Mouse (Mus musculus) splenic B cell, adult 2 months (primary cell): ENCODE data around the gene Farsa.

Experiments used
- DNase-seq: peaks from one replicate; pipeline ENCODE4 v3.0.0-alpha.2; 2011; ENCODE audit warnings: low read depth, low spot score
- H3K27me3 ChIP-seq: 2 replicates; pipeline ENCODE4 v1.6.1; 2012; ENCODE audit warnings: mild to moderate bottlenecking, low read length, moderate library complexity, mixed read lengths; ENCODE audit not compliant: control insufficient read depth, poor library complexity, insufficient read depth, severe bottlenecking
- H3K36me3 ChIP-seq: 2 replicates; pipeline ENCODE4 v1.6.1; 2012; ENCODE audit warnings: mild to moderate bottlenecking, low read length, moderate library complexity, mixed read lengths; ENCODE audit not compliant: control insufficient read depth, poor library complexity, insufficient read depth, severe bottlenecking

Farsa gene

DNA sequence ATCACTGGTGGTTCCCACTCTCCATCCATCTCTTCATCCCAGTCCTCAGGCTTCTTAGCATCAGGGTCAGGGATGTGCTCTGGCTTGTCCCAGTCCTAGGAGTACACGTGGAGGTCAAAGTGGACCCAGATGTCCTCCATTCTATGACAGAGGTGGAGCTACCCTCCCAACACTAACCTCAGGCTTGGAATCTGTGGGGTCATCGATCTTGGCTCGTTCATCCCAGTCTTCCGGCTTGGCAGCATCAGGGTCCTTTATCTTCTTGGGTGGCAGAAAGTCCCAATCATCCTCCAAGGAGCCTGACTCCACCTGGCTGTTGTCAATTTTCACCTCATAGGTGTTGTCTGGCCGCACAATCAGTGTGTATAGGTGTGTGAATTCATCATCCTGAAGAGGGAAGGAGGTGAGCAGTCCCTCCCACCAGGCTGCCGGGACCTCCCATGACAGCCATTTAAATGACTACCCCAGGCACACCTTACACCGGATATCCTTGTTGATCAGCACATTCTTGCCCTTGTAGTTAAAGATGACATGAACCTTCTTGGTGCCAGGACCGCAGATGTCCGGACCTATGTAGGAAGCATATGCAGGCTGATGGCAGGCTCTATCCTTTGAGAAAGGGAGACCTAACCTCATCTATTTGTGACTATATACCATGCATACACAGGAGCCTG, 12.3 kb upstream of the Farsa start:
- no peaks in the 10 kb centered on the region for H3K27me3 ChIP-seq
- H3K36me3 ChIP-seq: peaks cover 28% of the 10 kb centered on the region
- no peak for DNase-seq

GRCm38 (mm10) chr8:84845355-84846093, 11.3 kb upstream of the Farsa start:
- DNase-seq: peak; percentile 48
- H3K36me3 ChIP-seq: peaks cover 28% of the 10 kb centered on the region
- H3K27me3 ChIP-seq: no peaks in the 10 kb centered on the region

- DNase-seq: no peak
- H3K27me3 ChIP-seq: no peaks in the 10 kb centered on the region
- H3K36me3 ChIP-seq: peaks cover 28% of the 10 kb centered on the region
These were observed 10.6 kb upstream of the Farsa start for GRCm38 (mm10) chr8:84846094-84846721.

DNA sequence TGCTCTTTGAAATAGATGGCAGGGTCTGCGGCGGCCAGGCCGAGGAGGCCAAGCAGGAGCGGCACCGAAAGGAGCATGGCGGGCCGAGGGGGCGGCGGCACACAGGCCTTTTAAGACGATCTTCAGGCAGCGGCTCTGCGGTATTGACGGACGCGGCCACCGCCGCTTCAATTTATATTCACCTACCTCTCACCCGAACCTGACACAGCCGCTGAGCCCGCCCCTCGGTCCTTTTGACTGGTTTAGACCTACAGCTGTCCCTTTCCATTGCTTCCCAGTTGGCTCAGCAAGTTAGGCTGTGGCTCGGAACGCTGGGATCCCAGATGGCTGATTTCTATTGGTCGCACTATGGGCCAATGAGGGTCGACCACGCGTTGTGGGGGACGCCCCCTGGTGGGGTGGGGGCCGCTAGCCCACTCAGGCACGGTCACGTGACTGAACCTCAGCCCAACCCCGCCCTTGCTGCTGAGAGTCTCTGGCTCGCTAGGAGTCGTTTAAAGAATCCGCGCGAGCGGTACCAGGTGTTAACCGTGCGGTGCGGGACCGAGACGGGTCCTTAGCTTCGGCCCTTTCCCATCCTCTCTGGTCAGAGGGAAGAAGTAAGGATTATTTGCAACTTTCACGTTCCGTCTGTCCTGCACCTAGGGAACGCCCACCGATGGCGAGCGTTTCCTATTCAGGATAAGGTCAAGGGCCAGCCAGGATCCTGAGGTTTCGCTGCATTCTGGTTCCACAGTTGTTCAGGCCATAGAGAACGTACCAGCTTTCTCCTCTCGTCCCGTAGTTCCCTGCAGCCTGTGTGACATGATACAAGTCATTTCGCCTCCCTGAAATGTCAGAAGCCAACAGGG, 9.8 kb upstream of the Farsa start, which contains the start of gene Calr:
Gene Calr, minus strand, starts transcription at position 213 of the 851 bp plus-strand sequence.
- Histone ChIP-seq H3K27me3 (no peaks in the 10 kb centered on the region), H3K36me3 (peaks cover 25% of the 10 kb centered on the region)
- peak; percentile 100 for DNase-seq

DNA sequence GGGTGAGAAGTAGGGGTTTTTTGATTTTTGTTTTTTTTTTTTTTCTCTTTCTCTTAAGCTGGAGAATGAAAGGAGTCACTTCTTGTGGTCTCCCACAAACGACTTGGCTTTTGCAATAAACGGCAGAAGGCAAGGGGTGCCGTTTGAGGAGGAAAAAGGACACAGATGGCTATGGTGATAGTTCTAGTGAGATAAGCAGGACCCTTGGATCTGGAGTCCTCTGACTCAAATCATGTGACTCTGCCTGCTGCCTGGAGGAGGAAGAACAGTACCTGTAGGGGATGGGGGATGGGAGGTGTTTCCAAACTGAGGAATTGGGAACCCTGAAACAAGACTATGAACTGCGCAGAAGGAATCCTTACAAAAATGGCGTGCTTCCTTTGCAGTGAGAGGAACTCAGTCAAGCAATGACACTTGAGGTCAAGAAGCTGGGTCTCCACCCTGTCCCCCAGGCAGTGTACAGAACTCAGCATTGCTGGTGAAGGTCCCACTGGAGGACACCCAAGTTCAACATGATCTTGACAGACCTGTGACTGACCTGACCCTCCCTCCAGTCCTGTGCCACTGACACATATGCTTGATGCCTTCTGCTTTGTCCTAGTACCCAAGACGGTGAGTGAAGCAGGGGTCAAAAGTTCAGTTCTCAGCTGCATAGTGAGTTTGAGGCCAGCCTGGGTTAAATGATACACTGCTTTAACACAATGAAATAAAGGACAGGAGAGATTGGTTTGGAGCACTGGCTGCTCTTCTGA, 8.9 kb upstream of the Farsa start:
- Histone ChIP-seq H3K27me3 (no peaks in the 10 kb centered on the region), H3K36me3 (peaks cover 18% of the 10 kb centered on the region)
- peak; percentile 27 for DNase-seq

DNA sequence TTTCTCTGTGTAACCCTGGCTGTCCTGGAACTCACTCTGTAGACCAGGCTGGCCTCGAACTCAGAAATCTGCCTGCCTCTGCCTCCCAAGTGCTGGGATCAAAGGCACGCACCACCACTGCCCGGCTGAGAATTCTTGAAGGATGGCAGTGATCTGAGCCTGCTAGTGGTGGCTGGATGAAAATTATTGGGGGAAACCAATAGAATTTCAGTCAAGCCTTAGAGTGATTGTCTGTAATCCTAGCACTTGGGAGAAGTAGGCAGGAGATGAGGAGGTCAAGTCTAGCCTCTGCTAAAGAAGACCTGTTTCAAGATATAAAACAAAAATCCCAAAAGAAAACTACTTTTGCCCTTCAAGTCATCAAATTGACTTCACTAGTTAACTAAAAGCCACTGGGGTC, 355 bp upstream of the Farsa start:
- Histone ChIP-seq H3K36me3 (peaks cover 5% of the 10 kb centered on the region; the same call in 1 of the 2 replicates), H3K27me3 (no peaks in the 10 kb centered on the region)
- DNase-seq: no peak

DNA sequence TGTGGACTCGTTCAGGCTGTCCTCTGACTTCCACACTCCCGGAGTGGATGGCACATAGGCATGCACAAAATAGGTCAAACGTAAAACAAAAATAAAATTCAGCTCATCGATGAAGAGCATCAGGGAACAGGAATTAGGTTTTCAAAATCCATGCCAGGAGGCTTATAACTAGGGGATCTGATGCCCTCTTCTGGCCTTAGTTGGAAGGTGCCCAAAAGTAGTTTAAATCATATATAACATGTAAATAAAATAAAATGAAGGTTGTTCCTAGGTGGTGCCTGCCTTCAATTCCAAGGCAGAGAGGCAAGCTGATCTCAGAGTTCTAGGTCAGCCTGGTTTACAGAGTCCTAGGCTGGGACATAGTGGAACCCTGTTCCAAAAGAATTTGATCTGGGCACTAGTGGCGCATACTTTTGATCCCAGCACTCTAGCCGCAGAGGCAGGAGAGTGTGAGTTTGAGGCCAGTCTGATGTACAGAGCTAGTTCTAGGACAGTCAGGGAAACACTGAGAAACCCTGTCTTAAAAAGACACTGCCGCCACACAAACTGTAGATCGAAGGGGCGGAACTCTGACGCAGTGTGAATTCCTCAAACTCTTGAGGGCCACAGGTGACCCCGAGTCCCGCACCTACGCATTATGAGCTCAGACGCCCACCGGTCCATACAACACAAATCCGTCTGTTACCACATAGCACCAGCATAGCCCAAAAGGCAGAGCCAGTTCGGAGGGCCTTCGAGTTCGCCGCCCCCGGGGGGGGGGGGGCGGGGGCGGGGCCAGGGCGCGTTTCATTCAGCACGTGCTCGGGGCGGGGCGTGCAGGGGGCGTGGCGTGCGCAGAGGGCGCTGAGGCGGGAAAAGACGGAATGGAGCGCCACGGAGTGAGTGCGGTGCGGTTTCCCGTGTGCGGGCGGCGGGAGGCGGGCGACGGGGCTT, 14.9 kb downstream of the Farsa start, which contains the start of gene Syce2:
Gene Syce2, plus strand, starts transcription at position 736 of the 933 bp plus-strand sequence.
- DNase-seq: peak; percentile 94
- H3K36me3 ChIP-seq: peaks cover 8% of the 10 kb centered on the region; the same call in 1 of the 2 replicates

DNA sequence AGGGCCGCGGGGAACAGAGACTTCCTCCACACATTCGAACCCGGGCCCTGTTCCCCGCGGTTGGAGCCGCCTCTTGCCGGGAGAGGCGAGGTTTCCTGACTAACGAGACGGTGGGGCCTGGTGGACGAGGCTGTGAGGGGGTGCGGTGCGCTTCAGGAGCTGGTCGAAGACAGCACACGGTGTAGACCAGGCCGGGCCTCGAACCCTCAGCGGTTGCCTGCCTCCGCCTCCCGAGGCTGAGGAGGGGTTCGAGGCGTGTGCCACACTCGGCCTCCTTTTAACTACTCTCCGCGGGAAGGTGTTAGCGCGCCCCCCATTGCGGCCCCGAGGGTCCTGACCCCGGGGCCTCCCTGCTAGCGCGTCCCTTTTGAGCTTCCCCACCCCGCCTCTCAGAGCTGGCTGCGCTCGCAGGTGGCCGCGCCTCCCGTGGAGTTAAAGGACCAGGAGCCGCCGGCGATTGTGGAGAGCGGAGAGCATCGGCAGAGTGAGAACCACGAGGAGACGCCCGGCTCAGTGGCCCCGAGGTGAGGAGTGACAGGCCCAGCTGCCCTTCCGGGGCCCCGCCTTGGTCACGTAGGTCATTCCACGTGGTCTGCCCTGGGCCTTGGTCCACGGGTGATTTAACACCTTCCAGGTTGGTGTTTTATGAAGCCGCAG, 15.6 kb downstream of the Farsa start:
- peak; percentile 50 for DNase-seq
- Histone ChIP-seq H3K36me3 (peaks cover 6% of the 10 kb centered on the region; the same call in 1 of the 2 replicates), H3K27me3 (no peaks in the 10 kb centered on the region)

More for the DNA sequence above, 14.9 kb downstream of the Farsa start, which contains the start of gene Syce2:
- no peaks in the 10 kb centered on the region for H3K27me3 ChIP-seq

DNA sequence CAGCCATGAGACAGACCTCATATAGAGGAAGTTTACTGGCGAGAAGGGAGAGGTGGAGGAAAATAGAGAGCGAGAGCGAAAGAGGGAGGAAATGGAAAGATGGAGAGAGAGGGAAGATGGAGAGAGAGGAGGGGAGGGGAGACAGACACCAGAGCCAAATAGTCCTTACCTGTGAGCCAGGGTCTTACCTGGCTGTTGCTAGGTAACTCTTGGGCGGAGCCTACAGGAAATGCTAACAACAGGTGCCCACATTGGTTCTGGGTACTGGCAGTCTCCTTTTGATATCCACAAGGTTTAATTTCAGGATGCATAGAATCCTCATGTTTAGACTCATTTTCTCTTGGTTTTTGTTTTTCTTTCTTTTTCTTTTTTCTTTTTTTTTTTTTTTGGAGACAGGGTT, 16.2 kb downstream of the Farsa start:
- H3K27me3 ChIP-seq: no peaks in the 10 kb centered on the region
- peaks cover 3% of the 10 kb centered on the region; the same call in 1 of the 2 replicates for H3K36me3 ChIP-seq
- no peak for DNase-seq

GRCm38 (mm10) chr8:84874339-84874738, 17.6 kb downstream of the Farsa start:
- Histone ChIP-seq H3K27me3 (no peaks in the 10 kb centered on the region), H3K36me3 (no peaks in the 10 kb centered on the region)
- no peak for DNase-seq

DNA sequence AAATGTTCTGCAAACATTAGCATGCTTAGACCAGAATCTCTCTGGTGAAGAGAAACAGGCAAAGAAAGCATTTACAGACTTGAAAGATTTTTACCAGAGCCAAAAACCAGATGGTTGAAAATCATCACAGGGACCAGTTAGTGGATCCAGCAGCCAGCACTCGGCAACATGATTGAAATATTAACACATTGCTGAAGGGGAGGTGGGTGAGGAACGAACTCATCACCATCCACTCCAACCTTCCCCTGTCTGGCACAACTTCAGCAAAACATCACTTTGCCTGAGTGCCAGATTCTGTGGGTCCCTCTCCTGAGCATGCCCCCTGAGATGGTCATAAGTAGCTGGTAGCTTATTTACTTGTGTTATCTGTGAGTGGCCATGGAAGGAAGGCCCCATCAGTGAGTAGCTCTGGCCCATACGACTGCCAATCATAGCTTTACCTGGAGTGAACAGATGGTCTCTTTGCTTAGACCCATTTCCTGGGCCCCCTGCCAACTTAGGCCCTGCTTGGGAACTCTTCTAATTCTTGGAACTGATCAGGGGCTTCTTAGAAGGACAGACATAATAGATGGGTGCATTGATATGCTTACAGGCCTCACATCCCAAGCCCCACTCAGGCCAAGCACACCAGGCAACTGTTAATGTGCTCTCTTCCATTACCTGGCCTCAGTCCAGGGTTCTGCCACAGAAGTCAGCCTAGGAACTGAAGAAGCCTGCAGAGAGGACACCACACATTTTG, 20.7 kb downstream of the Farsa start:
- DNase-seq: no peak
- H3K36me3 ChIP-seq: no peaks in the 10 kb centered on the region
- H3K27me3 ChIP-seq: no peaks in the 10 kb centered on the region

DNA sequence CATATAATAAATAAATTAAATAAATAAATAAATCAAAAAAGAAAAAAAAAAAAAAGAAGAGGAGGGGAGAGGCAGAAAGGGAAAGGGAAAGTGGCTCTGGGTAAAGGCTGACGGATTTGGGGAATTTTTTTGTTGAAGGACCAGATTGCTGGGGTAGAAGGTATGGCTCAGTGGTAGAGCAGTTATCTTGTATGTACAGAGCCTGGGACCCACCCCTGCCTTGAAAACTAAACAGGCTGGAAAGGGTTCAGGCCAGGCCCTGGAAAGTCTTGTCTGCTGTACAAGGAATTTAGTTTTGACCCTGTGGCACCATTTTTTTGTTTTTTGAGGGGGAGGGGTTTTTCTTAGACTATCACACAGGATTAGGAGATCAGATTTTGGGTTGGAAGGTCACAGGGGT, 22.1 kb downstream of the Farsa start:
- Histone ChIP-seq H3K36me3 (no peaks in the 10 kb centered on the region), H3K27me3 (no peaks in the 10 kb centered on the region)
- DNase-seq: no peak
